Mouse (Mus musculus) gastrocnemius, postnatal 25 days (tissue): Measurements from ENCODE around the gene Ipo4. TPM values are rescaled to one million over a fixed set of nuclear protein-coding genes. Genes with fewer than 3 reads are reported as not detected.

Experiments used
- DNase-seq: peaks from one replicate; pipeline ENCODE4 v3.0.0; 2022
- total RNA-seq, 2 experiments: library from RNA; stranded (reverse); gene quantifications; 1 replicate in 1 of 2; 2 replicates in 1 of 2; pipeline ENCODE4 v1.2.3; 2021

The Ipo4 gene
- total RNA-seq, 2 experiments from 2014 or later: 56.8 to 76.0 TPM

DNA sequence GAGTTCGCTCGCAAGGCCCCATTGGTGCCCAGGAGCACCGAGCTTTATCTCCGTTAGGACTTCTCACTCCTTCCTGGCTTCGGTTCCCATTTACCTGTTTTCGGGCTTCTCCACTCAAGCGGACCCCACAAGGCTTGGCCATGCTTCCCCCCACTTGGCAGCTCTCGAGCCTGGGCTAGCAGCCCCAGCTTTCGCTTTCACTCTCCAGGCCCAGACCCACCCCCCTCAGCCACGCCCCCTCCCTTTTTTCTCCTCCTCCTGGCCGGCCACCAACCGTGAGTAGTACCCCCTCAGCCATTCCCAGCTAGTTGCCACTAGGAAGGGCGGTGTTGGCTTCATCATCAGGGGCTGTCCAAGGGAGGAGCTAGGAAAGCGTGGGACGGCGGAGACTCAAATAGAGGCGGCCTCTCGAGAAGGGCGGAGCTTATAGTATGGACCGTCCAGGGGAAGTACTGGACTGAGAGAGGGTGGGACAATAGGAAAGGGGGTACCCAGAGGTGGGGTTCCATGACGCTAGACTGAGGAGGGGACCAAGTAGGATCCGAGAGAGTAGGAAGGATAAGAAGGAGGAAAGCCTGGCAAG is 44.9 kb downstream of the Ipo4 start, which contains the start of gene Psme2:
TSS of gene Psme2 (minus strand) at position 366 of the 583 bp plus-strand sequence.
- peak; percentile 96 for DNase-seq

DNA sequence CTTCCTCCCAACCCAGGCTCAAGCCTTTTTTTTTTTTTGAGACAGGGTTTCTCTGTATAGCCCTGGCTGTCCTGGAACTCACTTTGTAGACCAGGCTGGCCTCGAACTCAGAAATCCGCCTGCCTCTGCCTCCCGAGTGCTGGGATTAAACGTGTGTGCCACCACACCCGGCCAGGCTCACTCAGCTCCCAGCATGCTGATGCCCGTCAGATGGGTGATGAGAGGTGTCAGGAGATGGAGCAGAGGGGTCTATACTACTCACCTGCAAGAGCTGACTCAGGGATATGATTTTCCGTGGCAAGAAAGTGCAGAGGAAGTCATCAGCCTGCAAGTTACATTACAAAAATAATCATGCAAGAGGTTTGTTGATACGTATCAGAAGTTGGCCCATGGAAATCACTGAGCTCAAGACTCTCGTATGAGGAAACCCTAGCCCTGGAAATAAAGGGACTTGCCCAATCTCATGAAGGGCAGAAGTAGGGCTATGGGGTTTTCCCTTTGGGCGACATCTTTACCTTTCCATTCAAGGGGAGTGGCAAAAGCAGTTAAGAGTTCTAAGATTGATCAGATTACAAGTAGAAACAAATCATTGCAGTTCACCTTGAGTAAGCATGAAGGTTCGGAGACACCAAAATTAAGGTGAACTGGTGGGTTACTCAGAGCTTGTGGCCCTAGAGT is 45.8 kb downstream of the Ipo4 start:
- no peak for DNase-seq

DNA sequence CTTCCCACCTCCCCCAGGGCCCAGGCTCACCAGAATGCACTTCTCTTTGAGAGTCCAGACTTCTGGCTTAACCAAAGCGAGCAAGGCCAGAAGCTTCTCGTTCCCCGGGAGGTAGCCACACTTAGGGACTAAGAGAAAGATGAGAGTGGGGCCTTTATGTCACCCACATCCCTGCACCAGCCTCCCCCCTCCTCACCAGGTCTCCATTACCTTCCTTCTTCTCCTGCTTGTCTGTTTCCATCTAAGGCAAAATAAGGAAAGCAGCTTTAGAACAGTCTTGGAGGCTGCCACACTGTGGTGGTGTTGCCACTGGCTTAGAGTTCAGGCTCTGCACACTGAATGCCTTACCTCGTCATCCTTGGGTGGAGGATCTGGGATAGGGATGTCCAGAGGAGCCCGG is 46.5 kb downstream of the Ipo4 start:
- no peak for DNase-seq

DNA sequence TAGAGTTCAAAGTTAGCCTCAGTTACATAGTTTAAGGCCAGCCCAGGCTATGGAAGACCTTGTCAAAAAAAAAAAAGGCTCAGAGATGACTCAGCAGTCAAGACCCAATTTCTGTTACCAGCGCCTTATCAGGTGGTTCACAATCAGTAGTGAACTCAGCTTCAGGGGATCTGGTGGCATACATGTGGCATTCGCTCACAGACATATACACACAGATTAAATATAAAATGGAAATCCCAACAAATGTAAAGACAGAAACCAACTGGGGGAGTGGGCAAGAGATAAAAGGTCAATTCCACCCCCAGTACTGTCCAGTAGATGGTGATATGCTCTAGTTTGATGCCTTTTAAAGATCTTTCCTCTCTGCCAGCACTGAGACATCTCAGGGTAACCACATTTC is 49.6 kb downstream of the Ipo4 start:
- DNase-seq: no peak

DNA sequence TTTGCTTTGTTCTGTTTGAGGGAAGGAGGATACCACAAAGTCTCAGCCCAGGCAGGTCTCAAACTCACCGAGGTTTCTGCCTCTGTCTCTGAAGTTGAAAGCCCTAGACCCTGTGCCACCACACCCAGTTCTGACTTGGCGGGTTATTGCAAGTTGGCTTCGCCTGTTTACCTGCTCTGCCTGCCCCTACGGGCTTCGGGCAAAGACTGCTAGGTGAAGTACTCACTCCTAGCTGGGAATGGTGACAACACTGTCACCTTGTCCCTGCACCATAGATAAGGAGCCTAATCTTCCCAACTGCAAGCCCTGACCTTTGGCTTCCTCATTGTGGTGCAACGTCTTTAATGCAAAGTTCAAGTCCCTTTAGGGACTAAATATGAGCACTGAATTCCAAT is 50.2 kb downstream of the Ipo4 start:
- no peak for DNase-seq

DNA sequence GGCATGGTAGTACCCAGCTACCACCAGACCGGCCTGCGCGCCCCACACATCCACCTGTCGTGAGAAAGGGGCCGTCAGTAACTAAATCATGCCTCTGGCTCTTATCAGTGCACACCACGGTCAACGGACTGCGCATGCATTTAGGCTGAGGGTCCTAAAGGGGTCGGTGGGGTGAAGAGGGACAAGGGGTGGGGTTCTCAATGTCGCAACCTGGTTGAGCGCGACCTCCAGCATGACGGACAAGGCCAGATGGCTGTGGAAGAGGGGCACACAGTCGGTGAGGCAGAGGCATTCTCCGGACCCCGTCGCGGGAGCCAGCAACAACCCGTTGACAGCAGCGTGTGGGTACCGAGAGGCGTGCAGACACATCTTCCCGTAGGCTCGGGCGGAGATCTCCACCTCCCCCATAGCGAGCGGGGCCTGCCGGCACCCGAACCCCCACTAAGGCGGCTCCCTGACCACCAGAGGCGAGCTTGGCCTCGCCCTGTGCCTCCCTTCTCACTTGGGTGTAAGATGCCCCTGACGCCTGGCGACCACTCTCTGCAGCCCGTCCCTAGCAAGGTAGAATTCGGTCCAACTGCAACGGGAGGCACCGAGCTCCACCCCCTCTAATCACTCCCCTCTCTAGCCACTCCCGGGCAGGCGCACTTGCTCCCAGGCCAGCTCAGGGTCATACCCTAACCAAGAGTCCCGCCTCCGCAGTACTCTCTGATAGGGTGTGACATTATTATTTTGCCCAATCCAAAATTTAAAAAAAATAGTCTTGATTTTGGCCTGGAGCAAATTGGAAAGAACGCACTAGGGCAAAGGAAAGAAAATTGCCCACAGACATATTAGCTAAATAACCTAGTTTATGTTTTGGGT is 50.8 kb downstream of the Ipo4 start, which contains the start of gene Emc9:
TSS of gene Emc9 (minus strand) at position 601 of the 864 bp plus-strand sequence.
- DNase-seq: peak; percentile 83

DNA sequence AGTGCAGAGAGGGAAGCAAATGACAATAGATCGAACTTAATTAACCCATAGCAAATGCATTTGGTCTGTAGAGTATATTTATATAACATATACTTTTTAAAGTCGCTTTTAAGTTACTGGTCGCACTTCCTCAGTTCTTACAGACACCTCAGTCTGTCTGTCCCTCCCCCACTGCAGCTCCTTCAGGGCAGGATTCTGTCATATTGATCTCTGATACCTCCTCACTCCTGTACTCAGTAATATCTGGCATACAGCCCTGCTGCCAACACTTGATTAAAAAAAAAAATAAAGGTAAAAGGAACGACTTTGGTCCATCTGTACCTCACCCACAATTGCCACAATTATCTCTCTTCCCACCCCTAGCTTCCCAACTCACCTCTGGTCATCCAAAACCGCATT is 51.5 kb downstream of the Ipo4 start:
- no peak for DNase-seq

DNA sequence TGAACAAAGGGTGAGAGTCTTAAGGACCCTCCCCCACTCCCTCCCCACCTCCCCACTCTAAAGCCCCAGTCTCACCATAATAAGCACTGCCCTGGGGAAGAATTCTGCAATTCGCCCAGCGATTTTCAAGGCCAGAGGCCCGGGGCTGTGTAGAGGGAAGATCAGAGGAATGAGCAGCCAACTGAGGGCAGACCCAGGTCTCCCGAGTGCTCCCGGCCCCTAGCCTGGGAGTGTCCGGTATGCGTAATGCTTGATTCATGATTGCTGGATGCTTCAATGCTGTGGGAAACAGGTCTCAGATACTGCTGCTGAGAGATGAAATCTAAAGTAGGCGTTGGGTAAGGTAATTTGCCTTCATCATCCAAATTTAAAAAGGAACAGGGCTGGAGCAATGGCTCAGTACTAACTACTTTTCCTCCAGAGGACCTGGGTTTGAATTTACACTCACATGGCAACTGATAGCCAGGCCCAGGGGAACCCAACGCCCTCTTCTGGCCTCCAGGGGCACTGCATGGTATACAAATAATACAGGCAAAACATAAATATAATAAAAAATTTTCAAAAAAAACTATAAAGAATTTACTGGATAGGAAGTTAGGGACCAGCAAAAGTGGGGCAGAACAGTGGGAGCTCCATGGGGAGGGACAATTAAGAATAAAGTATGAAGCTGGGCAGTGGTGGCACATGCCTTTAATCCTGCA is 53.6 kb downstream of the Ipo4 start:
- no peak for DNase-seq

DNA sequence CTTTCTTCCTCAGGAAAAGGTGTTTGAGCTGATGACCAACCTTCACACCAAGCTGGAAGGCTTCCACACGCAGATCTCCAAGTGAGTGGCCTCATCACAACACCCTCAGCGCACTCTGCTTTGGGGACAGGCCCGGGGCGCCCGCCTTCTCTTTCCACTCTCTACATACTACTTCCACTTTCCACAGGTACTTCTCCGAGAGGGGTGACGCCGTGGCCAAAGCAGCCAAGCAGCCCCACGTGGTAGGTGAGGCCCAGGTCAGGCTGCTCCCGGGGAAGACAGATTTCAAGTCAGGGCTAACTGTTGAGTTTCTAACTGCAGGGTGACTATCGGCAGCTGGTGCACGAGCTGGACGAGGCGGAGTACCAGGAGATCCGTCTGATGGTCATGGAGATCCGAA is 55.0 kb downstream of the Ipo4 start:
- DNase-seq: no peak

DNA sequence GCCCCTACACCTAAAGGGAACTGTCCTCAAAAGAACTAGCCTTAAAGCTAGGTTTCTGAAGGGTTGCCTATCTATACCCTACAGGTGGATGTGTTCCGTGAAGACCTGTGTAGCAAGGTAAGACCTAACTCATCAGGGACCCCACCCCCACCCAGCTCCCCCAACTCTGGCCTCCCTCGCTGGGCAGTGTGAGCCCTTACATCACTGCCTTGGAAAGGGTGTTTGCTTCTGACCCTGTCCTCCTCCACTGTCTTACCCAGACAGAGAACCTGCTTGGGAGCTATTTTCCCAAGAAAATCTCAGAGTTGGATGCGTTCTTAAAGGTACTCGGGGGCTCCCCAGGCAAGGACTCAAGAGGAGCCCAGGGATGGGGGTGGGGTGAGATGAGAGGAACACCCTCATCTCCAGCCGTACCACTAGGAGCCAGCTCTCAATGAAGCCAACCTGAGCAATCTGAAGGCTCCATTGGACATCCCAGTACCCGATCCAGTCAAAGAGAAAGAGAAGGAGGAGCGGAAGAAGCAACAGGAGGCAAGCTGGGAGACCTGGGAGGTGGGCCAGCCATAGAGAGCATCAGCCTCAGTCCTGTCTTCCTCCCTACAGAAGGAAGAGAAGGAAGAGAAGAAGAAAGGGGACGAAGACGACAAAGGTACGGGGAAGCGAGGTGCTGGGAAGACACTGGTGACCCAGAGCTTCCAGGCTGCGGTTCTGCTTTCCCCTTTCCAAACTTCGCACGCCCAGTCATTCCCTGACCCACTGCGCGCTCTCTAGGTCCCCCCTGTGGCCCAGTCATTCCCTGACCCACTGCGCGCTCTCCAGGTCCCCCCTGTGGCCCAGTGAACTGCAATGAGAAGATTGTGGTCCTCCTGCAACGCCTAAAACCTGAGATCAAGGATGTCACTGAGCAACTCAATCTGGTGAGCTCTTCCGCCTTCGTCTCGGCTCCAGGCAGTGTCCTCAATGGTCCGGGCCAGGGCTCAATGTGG is 56.0 kb downstream of the Ipo4 start:
- no peak for DNase-seq

DNA sequence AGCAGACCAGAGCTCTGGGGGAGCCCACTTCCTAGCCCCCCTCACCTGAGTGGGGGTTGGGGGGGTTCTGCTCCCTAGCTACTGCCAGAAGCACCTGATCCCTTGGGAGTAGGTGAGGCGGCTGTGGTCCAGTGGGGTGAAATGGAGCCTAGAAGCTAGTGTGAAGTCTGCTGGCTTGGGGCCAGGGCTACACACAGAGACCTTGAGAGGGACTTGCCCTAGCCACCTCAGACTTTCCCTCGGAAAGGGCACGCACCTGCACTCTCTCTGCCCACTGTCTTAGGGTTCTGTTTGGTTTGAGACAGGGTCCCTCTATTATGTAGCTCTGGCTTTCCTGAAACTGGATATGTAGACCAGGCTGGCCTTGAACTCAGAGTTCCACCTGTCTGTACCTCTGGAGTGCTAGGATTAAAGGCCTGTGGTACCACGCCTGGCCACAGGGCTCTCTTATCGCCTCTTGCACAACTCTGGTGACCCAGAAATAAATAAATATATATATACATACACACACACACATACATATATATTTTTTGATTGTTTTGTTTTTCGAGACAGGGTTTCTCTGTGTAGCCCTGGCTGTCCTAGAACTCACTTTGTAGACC is 57.0 kb downstream of the Ipo4 start:
- no peak for DNase-seq

DNA sequence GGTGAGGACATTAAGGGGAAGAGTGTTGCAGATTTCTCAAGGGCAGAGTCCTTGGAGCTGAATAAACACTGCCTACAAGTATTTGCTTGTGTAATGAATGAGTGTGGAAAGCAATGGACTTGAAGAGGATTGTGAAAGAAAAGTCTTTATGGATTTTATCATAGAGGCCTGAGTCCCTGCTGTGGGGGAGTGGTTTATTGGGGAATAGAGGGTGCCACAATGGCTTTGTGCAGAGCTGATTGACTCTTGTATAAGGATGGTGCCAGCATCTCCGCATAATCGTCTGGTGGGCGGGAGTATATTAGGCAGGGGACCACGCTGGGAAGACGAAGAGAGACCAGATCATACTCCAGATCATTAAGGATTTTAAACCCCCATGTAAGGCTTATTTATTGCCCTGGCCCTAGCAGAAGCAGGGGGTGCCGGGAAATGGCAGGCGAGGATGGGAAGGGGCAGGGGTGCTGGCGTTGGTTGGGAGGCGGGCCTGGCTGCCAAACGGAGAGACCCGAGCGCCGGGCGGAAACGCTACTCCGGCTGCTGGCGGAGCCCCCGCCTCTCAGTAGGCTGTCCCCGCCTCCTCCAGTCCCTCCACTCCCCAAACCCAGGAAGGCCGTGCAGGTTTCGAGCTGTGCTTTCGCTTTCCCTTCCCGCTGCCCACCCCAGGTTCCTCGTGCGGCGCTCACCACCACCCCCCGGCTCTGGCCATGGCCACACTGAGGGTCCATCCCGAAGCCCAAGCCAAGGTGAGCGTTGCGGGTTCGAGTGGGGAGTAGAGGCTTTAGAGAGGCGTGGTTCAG is 57.7 kb downstream of the Ipo4 start, which contains the start of gene Psme1:
TSS of gene Psme1 (plus strand) at position 253 of the 797 bp plus-strand sequence.
- peak; percentile 79 for DNase-seq

DNA sequence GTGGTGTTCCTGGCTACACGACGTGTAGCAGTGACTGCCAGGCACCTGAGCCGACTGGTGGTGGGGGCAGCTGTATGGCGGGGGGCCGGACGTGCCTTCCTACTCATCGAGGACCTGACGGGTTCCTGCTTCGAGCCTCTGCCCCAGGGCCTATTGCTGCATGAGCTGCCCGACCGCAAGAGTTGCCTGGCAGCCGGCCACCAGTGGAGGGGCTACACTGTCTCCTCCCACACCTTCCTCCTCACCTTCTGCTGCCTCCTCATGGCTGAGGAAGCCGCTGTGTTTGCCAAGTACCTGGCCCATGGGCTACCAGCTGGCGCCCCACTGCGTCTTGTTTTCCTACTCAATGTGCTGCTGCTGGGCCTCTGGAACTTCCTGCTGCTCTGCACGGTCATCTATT is 59.4 kb downstream of the Ipo4 start:
- peak; percentile 61 for DNase-seq

DNA sequence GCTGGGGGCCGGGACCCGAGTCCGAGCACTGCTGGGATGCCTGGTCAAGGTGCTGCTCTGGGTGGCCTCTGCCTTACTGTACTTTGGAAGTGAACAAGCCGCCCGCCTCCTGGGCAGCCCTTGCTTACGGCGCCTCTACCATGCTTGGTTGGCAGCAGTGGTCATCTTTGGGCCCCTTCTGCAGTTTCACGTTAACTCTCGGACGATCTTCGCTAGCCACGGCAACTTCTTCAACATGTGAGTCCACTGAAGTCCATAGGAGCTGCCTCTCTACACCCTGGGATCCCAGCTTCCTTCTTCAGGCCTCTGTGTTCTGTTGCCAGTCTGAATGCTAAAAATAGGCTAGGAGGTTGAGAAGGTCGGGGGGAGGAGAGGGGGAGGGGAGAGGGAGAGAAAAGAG is 60.0 kb downstream of the Ipo4 start:
- DNase-seq: peak; percentile 38

Other genes with a start within 250 kb of the Ipo4 start
- 10 to 100 TPM; 42.1 to 47.7 TPM for gene Dhrs4, start 157.2 kb downstream of the Ipo4 start, total RNA-seq
- gene Carmil3, start 145.3 kb downstream of the Ipo4 start, total RNA-seq: under 1 TPM; 0.33 to 0.40 TPM
- not detected for gene Cpne6, start 125.5 kb downstream of the Ipo4 start, total RNA-seq
- gene Nrl, start 111.0 kb downstream of the Ipo4 start, total RNA-seq: not detected
- gene Pck2, start 95.7 kb downstream of the Ipo4 start, total RNA-seq: 1 to 10 TPM; 4.7 to 6.9 TPM
- 100 to 1,000 TPM in 1 of 2 experiments, 10 to 100 TPM in 1; 97.3 to 105 TPM for gene Dcaf11, start 76.0 kb downstream of the Ipo4 start, total RNA-seq
- not detected for gene A730061H03Rik, start 75.6 kb downstream of the Ipo4 start, total RNA-seq
- 100 to 1,000 TPM; 329 to 343 TPM for gene Fitm1, start 60.3 kb downstream of the Ipo4 start, total RNA-seq
- gene Psme1, start 57.8 kb downstream of the Ipo4 start, total RNA-seq: 10 to 100 TPM; 66.4 to 67.6 TPM
- gene Emc9, start 50.7 kb downstream of the Ipo4 start, total RNA-seq: 10 to 100 TPM; 33.4 to 34.1 TPM
- 10 to 100 TPM; 42.9 to 58.4 TPM for gene Psme2, start 44.8 kb downstream of the Ipo4 start, total RNA-seq
- gene Rnf31, start 44.2 kb downstream of the Ipo4 start, total RNA-seq: 10 to 100 TPM; 11.1 to 20.7 TPM
- 1 to 10 TPM; 4.1 to 5.4 TPM for gene Irf9, start 32.4 kb downstream of the Ipo4 start, total RNA-seq
- under 1 TPM in 1 of 2 experiments, not detected in 1; 0.54 TPM for gene Rec8, start 17.9 kb downstream of the Ipo4 start, total RNA-seq
- gene Gm49378, start 1.9 kb upstream of the Ipo4 start, total RNA-seq: 1 to 10 TPM in 1 of 2 experiments, under 1 TPM in 1; 0.72 to 1.2 TPM
- gene Tm9sf1, start 7.8 kb upstream of the Ipo4 start, total RNA-seq: 10 to 100 TPM; 15.8 to 17.6 TPM
- under 1 TPM in 1 of 2 experiments, not detected in 1; 0.24 TPM for gene Tssk4, start 14.2 kb upstream of the Ipo4 start, total RNA-seq
- gene Mdp1, start 24.6 kb upstream of the Ipo4 start, total RNA-seq: 10 to 100 TPM; 15.0 to 17.3 TPM
- 1 to 10 TPM; 2.4 to 3.3 TPM for gene Gmpr2, start 36.0 kb upstream of the Ipo4 start, total RNA-seq
- 100 to 1,000 TPM; 180 to 191 TPM for gene Nedd8, start 36.2 kb upstream of the Ipo4 start, total RNA-seq
- gene Tinf2, start 45.9 kb upstream of the Ipo4 start, total RNA-seq: 1 to 10 TPM; 7.5 to 8.2 TPM
- not detected for gene Tgm1, start 78.0 kb upstream of the Ipo4 start, total RNA-seq
- gene Rabggta, start 86.3 kb upstream of the Ipo4 start, total RNA-seq: 10 to 100 TPM; 10.3 TPM
- 10 to 100 TPM; 29.4 to 32.7 TPM for gene Dhrs1, start 109.7 kb upstream of the Ipo4 start, total RNA-seq
- 10 to 100 TPM; 11.3 to 12.0 TPM for gene Nop9, start 109.7 kb upstream of the Ipo4 start, total RNA-seq
- not detected for gene Cideb, start 122.5 kb upstream of the Ipo4 start, total RNA-seq
- gene Ltb4r2, start 125.5 kb upstream of the Ipo4 start, total RNA-seq: under 1 TPM in 1 of 2 experiments, not detected in 1; 0.10 TPM
- not detected for gene Ltb4r1, start 130.0 kb upstream of the Ipo4 start, total RNA-seq
- gene Adcy4, start 148.1 kb upstream of the Ipo4 start, total RNA-seq: 1 to 10 TPM; 6.4 to 6.5 TPM
- 1 to 10 TPM; 1.3 to 1.7 TPM for gene Ripk3, start 152.9 kb upstream of the Ipo4 start, total RNA-seq
- gene Nfatc4, start 187.2 kb upstream of the Ipo4 start, total RNA-seq: 1 to 10 TPM; 3.2 to 5.9 TPM
- gene Nynrin, start 218.1 kb upstream of the Ipo4 start, total RNA-seq: 1 to 10 TPM; 2.6 to 4.1 TPM
- gene Cbln3, start 248.4 kb upstream of the Ipo4 start, total RNA-seq: not detected
- gene Khnyn, start 249.0 kb upstream of the Ipo4 start, total RNA-seq: 1 to 10 TPM; 7.0 to 9.1 TPM